Mouse (Mus musculus) liver, adult (tissue): ENCODE data around the gene Wbp11.

Experiments used
- GATA4 ChIP-seq: IDR thresholded peaks from 2 replicates; pipeline ENCODE4 v1.6.1; 2014; ENCODE audit warnings: mild to moderate bottlenecking, low read length; ENCODE audit not compliant: insufficient replicate concordance

Wbp11 gene

GRCm38 (mm10) chr6:136815381-136815780 is 12.7 kb downstream of the Wbp11 start:
- no peak for TF ChIP-seq GATA4

GRCm38 (mm10) chr6:136813117-136813516 is 14.9 kb downstream of the Wbp11 start:
- TF ChIP-seq GATA4: no peak

GRCm38 (mm10) chr6:136811196-136811595 is 16.8 kb downstream of the Wbp11 start:
- no peak for TF ChIP-seq GATA4

GRCm38 (mm10) chr6:136809673-136810072 is 18.4 kb downstream of the Wbp11 start:
- no peak for TF ChIP-seq GATA4

- no peak for TF ChIP-seq GATA4
Observed at GRCm38 (mm10) chr6:136809077-136809476, 19.0 kb downstream of the Wbp11 start.

GRCm38 (mm10) chr6:136808631-136809046 is 19.4 kb downstream of the Wbp11 start:
- no peak for TF ChIP-seq GATA4

GRCm38 (mm10) chr6:136808014-136808417 is 20.0 kb downstream of the Wbp11 start, which contains the start of gene H2afj:
Gene H2afj, plus strand, starts transcription at chr6:136808244.
- no peak for TF ChIP-seq GATA4

GRCm38 (mm10) chr6:136807395-136808013 is 20.5 kb downstream of the Wbp11 start:
- TF ChIP-seq GATA4: no peak

- no peak for TF ChIP-seq GATA4
Observed at GRCm38 (mm10) chr6:136806819-136807218, 21.2 kb downstream of the Wbp11 start.

GRCm38 (mm10) chr6:136805409-136805775 is 22.6 kb downstream of the Wbp11 start:
- TF ChIP-seq GATA4: no peak

- TF ChIP-seq GATA4: no peak
Observed at GRCm38 (mm10) chr6:136804705-136805408, 23.2 kb downstream of the Wbp11 start.

GRCm38 (mm10) chr6:136803739-136804633 is 24.0 kb downstream of the Wbp11 start, which contains the start of gene Hist4h4:
Gene Hist4h4, minus strand, starts transcription at chr6:136804415.
- TF ChIP-seq GATA4: no peak; the same call in 1 of the 2 replicates

- TF ChIP-seq GATA4: no peak
Observed at GRCm38 (mm10) chr6:136803093-136803738, 24.8 kb downstream of the Wbp11 start.

- TF ChIP-seq GATA4: no peak
Observed at GRCm38 (mm10) chr6:136801274-136801673, 26.8 kb downstream of the Wbp11 start.

GRCm38 (mm10) chr6:136800710-136801109 is 27.3 kb downstream of the Wbp11 start:
- TF ChIP-seq GATA4: no peak
